Mouse (Mus musculus): ENCODE measurements around the gene Dqx1.

DNA sequence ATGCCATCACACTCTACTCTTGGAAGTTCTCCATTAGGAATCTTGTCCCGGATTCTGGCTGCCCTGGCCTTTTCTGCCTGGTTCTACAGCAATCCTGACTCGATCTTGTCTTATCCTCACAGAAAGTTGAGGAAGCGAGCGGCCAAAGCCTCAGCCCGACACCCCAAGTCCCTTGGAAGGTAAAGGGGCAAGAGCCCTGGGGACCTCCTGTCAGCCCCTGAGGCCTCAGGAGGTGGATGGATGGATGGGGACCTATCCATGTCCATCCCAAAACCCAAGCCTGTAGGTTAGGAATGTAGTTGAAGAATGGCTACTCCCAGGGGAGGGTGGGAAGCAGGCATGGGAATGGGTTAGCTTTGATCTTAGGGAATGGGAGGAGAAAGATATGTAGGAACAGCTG lies 13.7 kb upstream of the Dqx1 start:
- no peak for TF ChIP-seq CTCF (IDR thresholded peaks at IDR 0.05; ENCODE audit: control insufficient read depth, insufficient read depth, insufficient replicate concordance, low read depth, low read length)
- no peak for TF ChIP-seq POLR2A (IDR thresholded peaks at IDR 0.05; ENCODE audit: control insufficient read depth, low read depth, low read length)
